Mouse (Mus musculus): Measurements from ENCODE around the gene Bhlha15. TPM values are rescaled to one million over a fixed set of nuclear protein-coding genes. Genes with fewer than 3 reads are reported as not detected.

The Bhlha15 gene
- total RNA-seq, 2 experiments from 2014 or later, result 0.35 to 0.43 TPM

DNA sequence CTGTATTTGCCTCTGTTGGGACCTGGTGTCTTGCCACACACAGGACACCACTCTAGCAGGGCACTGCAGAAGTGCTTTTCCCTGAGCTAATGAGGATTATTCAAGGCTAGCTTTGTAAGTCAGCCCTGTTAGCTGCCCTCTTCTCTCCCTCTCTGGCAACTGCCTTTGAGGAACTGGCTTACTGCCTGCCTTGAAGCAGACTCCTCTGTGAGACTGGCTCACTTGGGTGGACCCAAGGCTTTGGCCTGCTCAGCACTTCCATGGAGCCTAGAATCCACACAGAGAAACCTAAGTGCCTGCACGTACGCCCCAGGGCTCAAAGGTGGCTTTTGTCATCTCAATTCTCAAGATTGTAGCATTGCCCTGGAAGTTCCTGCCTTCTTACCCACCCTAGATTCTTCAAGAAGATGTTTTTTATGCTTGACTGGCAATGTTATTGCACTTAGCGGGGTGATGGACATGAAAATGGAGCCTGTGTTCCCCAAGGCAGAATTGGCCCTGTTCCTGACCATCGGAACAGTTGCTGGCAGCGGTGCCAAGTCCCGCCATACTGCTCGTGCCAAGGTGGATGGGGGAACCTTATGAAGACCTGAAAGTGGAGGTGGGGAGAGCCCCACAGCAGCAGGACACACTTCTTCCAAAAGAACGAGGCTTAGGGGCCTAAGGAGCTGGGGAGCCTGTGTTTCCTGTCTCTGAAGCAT is 20.7 kb upstream of the Bhlha15 start:
- intact Hi-C loops (cut with DNase I), result no loop called here
- no peak for DNase-seq (ENCODE audit: extremely low spot score in 1 of 2, low spot score in 2 of 2)
- Histone ChIP-seq H3K4me3 (no peak overlapping the region), H3K27ac (peak overlapping the region; percentile 1; the same call in 1 of the 2 replicates)
- TF ChIP-seq CTCF (IDR thresholded peaks at IDR 0.05), result no peak

DNA sequence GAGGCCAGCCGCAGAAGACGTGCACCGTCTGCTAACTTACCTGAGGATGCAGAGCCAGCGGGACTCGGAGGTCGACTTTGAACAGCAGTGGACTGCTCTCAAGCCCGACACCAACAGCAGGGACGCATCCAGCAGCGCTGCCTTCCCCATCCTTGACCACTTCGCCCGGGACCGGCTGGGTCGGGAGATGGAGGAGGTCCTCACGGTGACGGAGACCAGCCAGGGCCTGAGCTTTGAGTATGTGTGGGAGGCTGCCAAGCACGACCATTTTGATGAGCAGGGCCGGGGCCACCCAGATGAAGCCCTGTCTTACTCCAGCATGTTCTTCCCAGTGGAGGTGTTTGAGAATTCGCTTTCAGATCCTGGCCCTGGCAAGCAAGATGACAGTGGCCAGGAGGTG is 16.4 kb upstream of the Bhlha15 start:
- Histone ChIP-seq H3K4me3 (no peak overlapping the region), H3K27ac (no peak overlapping the region)
- intact Hi-C loops (cut with DNase I), result no loop called here
- no peak for DNase-seq (ENCODE audit: extremely low spot score in 1 of 2, low spot score in 2 of 2)
- no peak for TF ChIP-seq CTCF (IDR thresholded peaks at IDR 0.05)

DNA sequence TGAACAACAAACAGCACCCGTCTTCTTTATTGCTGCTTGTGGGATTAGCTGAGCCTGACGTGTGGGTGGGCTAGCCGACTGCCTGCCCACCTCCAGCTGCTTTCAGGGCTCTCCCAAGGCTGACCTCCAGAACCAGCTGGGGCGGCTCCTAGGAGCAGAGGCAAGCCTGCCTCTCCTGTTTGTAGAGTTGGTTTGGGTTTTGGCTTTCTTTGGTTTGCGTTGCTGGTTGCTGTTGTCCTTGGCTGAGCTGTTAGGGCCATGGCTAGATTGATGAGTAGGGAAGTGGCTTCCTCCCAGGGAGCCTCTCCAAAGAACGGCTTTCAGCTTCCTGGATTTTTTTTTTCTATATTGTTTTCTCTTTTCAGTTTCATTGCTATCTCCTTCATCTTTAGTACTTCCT is 11.9 kb upstream of the Bhlha15 start:
- DNase-seq (ENCODE audit: extremely low spot score in 1 of 2, low spot score in 2 of 2), result no peak
- no peak overlapping the region for H3K27ac ChIP-seq
- no peak overlapping the region for H3K4me3 ChIP-seq
- intact Hi-C loops (cut with DNase I), result no loop called here
- no peak for TF ChIP-seq CTCF (IDR thresholded peaks at IDR 0.05)

DNA sequence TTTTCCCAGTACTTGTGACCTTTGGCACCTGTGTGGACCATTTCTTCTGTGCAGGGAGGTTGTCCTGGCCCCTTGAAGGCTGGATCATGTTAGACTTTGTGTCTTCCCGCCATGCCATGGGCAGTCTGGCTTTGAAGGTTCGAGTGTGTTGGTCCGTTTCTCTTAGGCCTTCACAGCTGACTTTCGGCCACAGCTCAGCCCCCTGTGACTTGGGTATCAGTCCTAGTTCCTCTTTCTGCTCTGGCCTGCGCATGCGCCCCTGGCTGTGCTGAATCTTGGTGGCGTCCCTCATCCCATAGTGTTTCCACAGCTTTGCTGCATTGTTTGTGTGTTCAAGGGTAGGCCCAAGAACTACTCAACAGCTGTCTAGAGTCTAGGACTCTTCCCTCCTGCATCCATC is 8.8 kb upstream of the Bhlha15 start:
- TF ChIP-seq CTCF (IDR thresholded peaks at IDR 0.05), result no peak
- H3K4me3 ChIP-seq, result no peak overlapping the region
- intact Hi-C loops (cut with DNase I), result no loop called here
- H3K27ac ChIP-seq, result no peak overlapping the region
- DNase-seq (ENCODE audit: extremely low spot score in 1 of 2, low spot score in 2 of 2), result no peak

GRCm38 (mm10) chr5:144182542-144183247 is 7.4 kb upstream of the Bhlha15 start:
- Histone ChIP-seq H3K4me3 (no peak overlapping the region), H3K27ac (no peak overlapping the region)
- intact Hi-C loops (cut with DNase I), result no loop called here
- TF ChIP-seq CTCF (IDR thresholded peaks at IDR 0.05), result no peak
- DNase-seq (ENCODE audit: extremely low spot score in 1 of 2, low spot score in 2 of 2), result no peak

DNA sequence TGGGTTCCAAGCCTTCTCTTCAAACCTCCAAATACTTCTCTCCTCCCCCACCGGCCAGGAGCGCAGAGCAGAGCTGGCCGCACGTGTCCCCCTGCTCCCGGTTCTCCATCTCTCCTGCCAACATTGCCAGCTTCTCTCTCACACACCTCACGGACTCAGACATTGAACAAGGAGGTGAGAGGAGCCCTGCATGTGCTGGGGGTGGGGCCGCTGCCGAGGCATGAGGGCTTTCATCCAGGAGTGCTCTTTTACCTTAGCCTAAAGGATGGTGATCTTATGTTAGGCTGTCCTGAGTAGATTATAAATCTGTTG is 6.9 kb upstream of the Bhlha15 start:
- Histone ChIP-seq H3K4me3 (no peak overlapping the region), H3K27ac (no peak overlapping the region)
- no peak for DNase-seq (ENCODE audit: extremely low spot score in 1 of 2, low spot score in 2 of 2)
- intact Hi-C loops (cut with DNase I), result no loop called here
- no peak for TF ChIP-seq CTCF (IDR thresholded peaks at IDR 0.05)

- H3K27ac ChIP-seq, result no peak overlapping the region
- intact Hi-C loops (cut with DNase I), result no loop called here
- no peak for TF ChIP-seq CTCF (IDR thresholded peaks at IDR 0.05)
- no peak overlapping the region for H3K4me3 ChIP-seq
- no peak for DNase-seq (ENCODE audit: extremely low spot score in 1 of 2, low spot score in 2 of 2)
Measured at GRCm38 (mm10) chr5:144183647-144184335, 6.3 kb upstream of the Bhlha15 start.

DNA sequence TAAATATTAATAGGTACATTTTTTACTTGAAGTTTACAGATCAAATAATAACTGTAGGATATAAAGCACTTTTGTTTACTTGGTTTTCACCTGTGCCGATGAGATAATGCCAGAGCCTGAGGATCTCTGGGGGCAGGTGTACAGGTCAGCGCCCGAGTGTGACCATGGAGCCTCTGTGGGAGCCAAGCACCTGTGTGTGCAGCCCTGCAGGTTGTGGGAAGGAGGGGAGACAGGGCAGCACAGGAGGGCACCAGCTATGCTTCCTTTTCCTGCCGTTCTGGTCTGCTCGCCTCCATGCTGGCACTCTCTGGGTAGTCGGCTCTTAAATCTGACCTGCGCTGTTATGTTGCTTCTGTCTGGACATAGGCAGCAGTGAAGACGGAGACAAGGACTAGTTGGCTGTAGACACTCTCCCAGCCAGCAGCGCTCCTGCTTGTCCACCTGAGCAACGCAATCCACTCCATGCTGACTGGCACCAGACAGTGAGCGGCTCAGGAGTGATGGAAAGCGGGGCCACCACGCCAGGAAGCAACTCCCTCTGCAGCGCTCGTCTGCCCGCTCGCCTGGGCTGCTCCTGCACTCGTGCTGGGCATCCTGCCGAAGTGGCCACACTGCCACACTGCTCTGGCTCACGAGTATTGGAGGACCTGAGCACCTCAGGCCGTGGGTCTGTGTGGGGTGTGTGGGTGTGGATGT is 5.6 kb upstream of the Bhlha15 start:
- intact Hi-C loops (cut with DNase I), result no loop called here
- no peak for TF ChIP-seq CTCF (IDR thresholded peaks at IDR 0.05)
- DNase-seq (ENCODE audit: extremely low spot score in 1 of 2, low spot score in 2 of 2), result no peak
- H3K27ac ChIP-seq, result no peak overlapping the region
- no peak overlapping the region for H3K4me3 ChIP-seq

DNA sequence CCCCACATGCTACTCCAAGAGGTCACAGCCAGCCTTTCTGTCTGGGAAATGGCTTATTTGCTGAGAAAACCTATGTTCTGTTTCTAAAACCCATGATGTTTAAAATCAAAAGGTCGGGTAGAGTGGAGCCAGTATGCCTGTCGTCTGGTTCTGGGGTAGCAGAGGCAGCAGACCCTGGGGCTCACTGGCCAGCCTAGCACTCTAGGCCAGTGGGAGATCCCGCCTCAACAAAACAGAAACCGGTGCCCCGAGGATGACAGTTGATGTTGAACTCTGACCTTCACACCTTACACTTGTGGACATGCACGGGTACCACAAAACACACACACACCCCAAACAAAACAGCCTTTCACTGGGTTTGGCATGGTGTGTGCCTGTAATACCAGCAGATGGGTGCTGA is 1.7 kb upstream of the Bhlha15 start:
- DNase-seq (ENCODE audit: extremely low spot score in 1 of 2, low spot score in 2 of 2), result no peak
- intact Hi-C loops (cut with DNase I), result no loop called here
- Histone ChIP-seq H3K4me3 (no peak overlapping the region), H3K27ac (no peak overlapping the region)
- no peak for TF ChIP-seq CTCF (IDR thresholded peaks at IDR 0.05)

DNA sequence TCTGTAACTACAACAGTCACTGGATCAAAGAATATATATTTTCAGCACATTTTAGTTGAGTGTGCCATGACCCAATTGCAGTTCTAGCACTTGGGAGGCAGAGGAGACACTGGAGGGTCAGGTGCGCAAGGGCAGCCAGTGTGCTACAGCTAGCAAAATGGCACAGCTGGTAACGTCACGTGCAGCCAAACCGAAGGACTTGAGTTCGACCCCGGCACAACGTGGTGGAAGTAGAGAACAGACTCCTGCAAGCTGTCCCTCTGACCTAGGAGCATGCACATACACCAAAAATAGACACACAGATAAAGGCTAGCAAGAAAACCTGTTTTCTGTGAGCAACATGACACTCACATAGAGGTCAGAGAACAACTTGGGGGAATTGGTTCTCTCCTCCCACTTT is 759 bp upstream of the Bhlha15 start:
- intact Hi-C loops (cut with DNase I), result no loop called here

GRCm38 (mm10) chr5:144191026-144191425 is 940 bp downstream of the Bhlha15 start:
- intact Hi-C loops (cut with DNase I), result no loop called here
- no peak overlapping the region for H3K4me3 ChIP-seq
- H3K27ac ChIP-seq, result no peak overlapping the region
- no peak for DNase-seq (ENCODE audit: extremely low spot score in 1 of 2, low spot score in 2 of 2)
- no peak for TF ChIP-seq CTCF (IDR thresholded peaks at IDR 0.05)

More for the DNA sequence above, 759 bp upstream of the Bhlha15 start:
- DNase-seq (ENCODE audit: extremely low spot score in 1 of 2, low spot score in 2 of 2), result no peak
- TF ChIP-seq CTCF (IDR thresholded peaks at IDR 0.05), result no peak
- no peak overlapping the region for H3K4me3 ChIP-seq
- no peak overlapping the region for H3K27ac ChIP-seq

- DNase-seq (ENCODE audit: extremely low spot score in 1 of 2, low spot score in 2 of 2), result no peak
- intact Hi-C loops (cut with DNase I), result no loop called here
- TF ChIP-seq CTCF (IDR thresholded peaks at IDR 0.05), result no peak
- no peak overlapping the region for H3K27ac ChIP-seq
- no peak overlapping the region for H3K4me3 ChIP-seq
Measured at GRCm38 (mm10) chr5:144192673-144193072, 2.6 kb downstream of the Bhlha15 start.

All from left cerebral cortex, adult 2 months (tissue).